Mouse (Mus musculus) midbrain, embryonic 10.5 days (tissue): ENCODE data around the gene Ap2m1. TPM values are rescaled to one million over a fixed set of nuclear protein-coding genes. Genes with fewer than 3 reads are reported as not detected.

ENCODE experiments used
- DNase-seq: peaks from one replicate; pipeline ENCODE4 v3.0.0-alpha.2; 2017; ENCODE audit warnings: low spot score
- H3K27ac ChIP-seq: fragments of 300-500 bp; sonication (generic); replicated peaks from 2 replicates; pipeline ENCODE4 v1.5.1; 2016; ENCODE audit warnings: mild to moderate bottlenecking
- H3K27me3 ChIP-seq: fragments of 300-500 bp; sonication (generic); 2 replicates; pipeline ENCODE4 v1.6.1; 2016; ENCODE audit warnings: low read depth, mild to moderate bottlenecking; ENCODE audit not compliant: poor library complexity, severe bottlenecking
- H3K36me3 ChIP-seq: fragments of 300-500 bp; sonication (generic); 2 replicates; pipeline ENCODE4 v1.6.1; 2016; ENCODE audit warnings: mild to moderate bottlenecking, moderate library complexity
- H3K4me1 ChIP-seq: fragments of 300-500 bp; sonication (generic); 2 replicates; pipeline ENCODE4 v1.6.1; 2016
- H3K4me3 ChIP-seq: fragments of 300-500 bp; sonication (generic); 2 replicates; pipeline ENCODE4 v1.5.1; 2016; ENCODE audit warnings: mild to moderate bottlenecking, moderate library complexity
- H3K9me3 ChIP-seq: fragments of 300-500 bp; sonication (generic); replicated peaks from 2 replicates; pipeline ENCODE4 v1.6.1; 2016; ENCODE audit warnings: mild to moderate bottlenecking
- WGBS: fragments of 180-500 bp; shearing (Covaris S2); methylation state at CpG from one replicate; pipeline ENCODE4 v1.1.7; 2016; 5-methylcytosine and 5-hydroxymethylcytosine counted together
- polyA plus RNA-seq: library from polyadenylated mRNA; unstranded; fragments of >200 nt; fragmentation: Nextera tagmentation; extraction: Ambion mirVana; gene quantifications from 2 replicates; pipeline ENCODE4 v1.2.1, GENCODE M21; 2016

The Ap2m1 gene
- polyA plus RNA-seq, 1 experiment from 2014 or later = 711 TPM

DNA sequence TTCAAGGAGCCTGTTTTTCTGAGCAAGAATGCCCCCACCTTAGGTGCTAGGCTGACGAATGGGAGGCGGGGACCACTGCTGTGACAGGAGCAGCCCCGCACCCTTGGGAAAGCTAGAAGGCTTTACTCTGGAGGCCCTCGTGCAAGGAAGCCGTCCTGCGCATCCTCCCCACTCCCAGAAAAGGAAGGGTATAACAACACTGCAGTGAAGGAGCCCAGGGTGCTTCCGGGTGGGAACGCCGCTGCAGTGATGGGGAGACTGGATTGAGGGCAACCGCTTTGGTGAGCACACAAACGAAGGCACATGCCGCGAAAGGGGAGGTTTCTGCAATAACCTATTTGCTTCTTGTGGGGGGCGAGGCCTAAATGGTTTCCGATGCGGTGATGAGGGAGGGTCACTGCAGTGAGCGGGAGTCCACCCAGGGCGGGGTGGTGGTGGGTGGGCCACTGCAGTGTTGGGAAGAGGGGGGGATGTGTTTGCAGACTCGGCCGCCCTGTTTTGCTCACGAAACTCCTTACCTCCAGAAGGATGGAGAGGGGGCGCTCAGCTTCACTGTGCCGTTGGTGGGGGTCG is 54.2 kb downstream of the Ap2m1 start, which contains the start of gene Vwa5b2:
Gene Vwa5b2 (plus strand): TSS at position 106 of the 573 bp plus-strand sequence.
- peak within 1 kb of the TSS; percentile 67 for H3K4me3 ChIP-seq
- H3K27me3 ChIP-seq = peaks cover 64% of the 10 kb centered on the region
- under 1% methylated on average over 24 of the region's 24 CpGs for whole genome bisulfite sequencing
- H3K36me3 ChIP-seq = no peaks in the 10 kb centered on the region
- H3K27ac ChIP-seq = peak within 1 kb of the TSS; percentile 66
- H3K9me3 ChIP-seq = no peaks in the 10 kb centered on the region
- peaks cover 24% of the 10 kb centered on the region for H3K4me1 ChIP-seq
- peak; percentile 62 for DNase-seq

DNA sequence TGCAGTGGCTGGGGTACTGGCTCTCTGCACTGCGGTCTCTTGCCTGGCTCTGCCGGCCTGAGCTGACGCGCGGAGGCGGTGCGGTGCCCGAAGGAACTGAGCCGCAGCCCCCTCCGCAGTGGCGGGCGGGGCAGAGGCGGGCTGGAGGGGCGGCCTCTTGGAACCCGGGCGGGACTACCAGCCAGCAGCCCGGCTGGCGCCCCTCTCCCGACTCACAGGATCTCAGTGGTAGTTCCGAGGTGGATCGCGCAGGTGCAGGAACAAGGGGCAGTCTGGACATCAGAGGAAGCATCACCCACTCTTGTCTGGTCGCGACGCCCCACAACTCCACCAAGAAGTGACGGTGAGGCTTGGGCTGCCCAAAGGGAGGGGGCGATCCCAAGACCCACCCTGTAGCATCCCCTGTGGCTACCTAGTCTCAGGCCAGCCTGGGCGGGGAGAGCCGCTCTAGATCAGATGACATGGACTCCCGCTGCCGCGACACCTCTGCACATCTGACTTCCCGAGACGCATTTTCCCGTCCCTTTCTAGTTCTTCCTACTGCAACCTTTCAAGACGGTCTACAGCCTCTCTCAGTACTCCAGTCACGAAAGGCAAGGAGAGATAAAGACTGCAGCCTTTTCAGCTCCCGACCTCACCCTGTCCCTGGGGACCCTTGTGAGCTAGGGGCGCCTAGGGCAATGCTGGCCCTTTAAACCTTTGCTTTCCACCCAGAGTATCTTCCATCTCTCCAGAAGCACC is 54.8 kb downstream of the Ap2m1 start:
- Histone ChIP-seq H3K27me3 (peaks cover 71% of the 10 kb centered on the region), H3K36me3 (no peaks in the 10 kb centered on the region), H3K27ac (peak overlapping the region; percentile 66), H3K9me3 (no peaks in the 10 kb centered on the region), H3K4me1 (peaks cover 24% of the 10 kb centered on the region), H3K4me3 (peak overlapping the region; percentile 67)
- DNase-seq = no peak
- under 1% methylated on average over 39 of the region's 39 CpGs for WGBS

DNA sequence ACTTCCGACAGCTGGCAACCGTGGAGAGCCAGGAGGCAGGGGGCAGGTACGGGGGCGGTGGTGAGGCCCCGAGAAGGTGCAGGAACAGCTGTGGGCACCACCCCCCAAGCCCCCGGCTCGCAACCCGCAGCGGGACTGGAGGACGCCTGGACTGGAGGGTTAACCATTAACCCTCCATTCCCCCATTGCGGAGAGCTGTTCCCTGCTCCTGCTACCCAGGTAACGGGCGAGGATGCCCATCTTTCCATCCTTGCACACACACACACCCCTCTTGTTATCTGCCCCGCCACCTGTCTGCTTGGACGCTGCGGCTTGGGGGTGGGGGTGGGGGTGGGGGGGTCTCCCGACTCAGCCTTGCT is 55.4 kb downstream of the Ap2m1 start:
- peak; percentile 40 for DNase-seq
- Histone ChIP-seq H3K36me3 (no peaks in the 10 kb centered on the region), H3K9me3 (no peaks in the 10 kb centered on the region), H3K27ac (no peak overlapping the region), H3K27me3 (peaks cover 76% of the 10 kb centered on the region), H3K4me3 (peak overlapping the region; percentile 67), H3K4me1 (peaks cover 24% of the 10 kb centered on the region)
- 2% methylated on average over 17 of the region's 17 CpGs for WGBS

DNA sequence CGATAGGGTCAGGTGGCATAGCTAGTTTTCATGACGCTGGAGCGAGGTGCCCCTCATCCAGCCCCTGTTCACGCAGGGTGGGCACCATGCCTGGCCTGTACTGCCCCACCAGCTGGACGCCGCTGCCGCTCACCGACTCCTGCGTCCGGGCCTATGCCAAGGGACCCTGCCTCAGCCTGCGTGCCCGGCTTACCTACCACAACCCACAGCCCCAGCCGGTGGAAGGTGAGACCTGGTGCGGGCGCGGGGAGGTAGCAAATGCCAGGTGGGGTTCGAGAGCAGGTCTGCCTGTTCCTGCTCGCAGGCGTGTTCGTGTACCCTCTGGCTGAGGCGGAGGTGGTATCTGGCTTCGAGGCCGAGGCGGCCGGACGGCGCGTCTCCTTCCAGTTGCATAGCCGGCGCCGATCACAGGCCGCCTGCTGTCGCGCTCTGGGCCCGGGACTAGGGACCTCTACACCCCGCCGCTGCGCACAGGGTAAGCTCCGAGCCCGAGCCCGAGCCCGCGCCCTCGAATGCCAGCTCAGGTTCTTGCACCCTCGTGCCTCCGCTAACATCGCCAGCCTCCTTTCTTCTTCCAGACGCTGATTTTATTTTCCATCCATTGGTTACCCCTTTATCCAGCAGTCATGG is 55.9 kb downstream of the Ap2m1 start:
- Histone ChIP-seq H3K27me3 (peaks cover 82% of the 10 kb centered on the region), H3K36me3 (no peaks in the 10 kb centered on the region), H3K9me3 (no peaks in the 10 kb centered on the region), H3K27ac (no peak overlapping the region), H3K4me3 (peak overlapping the region; percentile 67), H3K4me1 (peaks cover 24% of the 10 kb centered on the region)
- 5% methylated on average over 48 of the region's 48 CpGs for WGBS
- DNase-seq = peak; percentile 29

Other genes with a start within 250 kb of the Ap2m1 start
- gene Parl, start 233.1 kb upstream of the Ap2m1 start, polyA plus RNA-seq = 135 TPM in 2 replicates
- not detected in 2 replicates for gene Cyp2ab1, start 210.1 kb upstream of the Ap2m1 start, polyA plus RNA-seq
- gene Abcc5, start 109.1 kb upstream of the Ap2m1 start, polyA plus RNA-seq = 56.1 and 72.8 TPM in 2 replicates
- gene Eif2b5, start 36.7 kb upstream of the Ap2m1 start, polyA plus RNA-seq = 151 TPM in 2 replicates
- gene Dvl3, start 18.5 kb upstream of the Ap2m1 start, polyA plus RNA-seq = 28.5 and 37.5 TPM in 2 replicates
- 58.9 and 62.2 TPM in 2 replicates for gene Abcf3, start 13.1 kb downstream of the Ap2m1 start, polyA plus RNA-seq
- 1.7 and 4.5 TPM in 2 replicates for gene Vwa5b2, start 54.0 kb downstream of the Ap2m1 start, polyA plus RNA-seq
- gene Eef1akmt4, start 76.1 kb downstream of the Ap2m1 start, polyA plus RNA-seq = 36.0 and 42.1 TPM in 2 replicates
- not detected in 2 replicates for gene Gm49333, start 76.1 kb downstream of the Ap2m1 start, polyA plus RNA-seq
- 59.4 and 61.1 TPM in 2 replicates for gene Alg3, start 76.3 kb downstream of the Ap2m1 start, polyA plus RNA-seq
- 3.1 and 3.3 TPM in 2 replicates for gene Camk2n2, start 85.8 kb downstream of the Ap2m1 start, polyA plus RNA-seq
- gene Ece2, start 94.3 kb downstream of the Ap2m1 start, polyA plus RNA-seq = 5.0 and 6.5 TPM in 2 replicates
- gene Psmd2, start 116.2 kb downstream of the Ap2m1 start, polyA plus RNA-seq = 527 and 536 TPM in 2 replicates
- 216 and 221 TPM in 2 replicates for gene Eif4g1, start 132.8 kb downstream of the Ap2m1 start, polyA plus RNA-seq
- 8.8 and 11.3 TPM in 2 replicates for gene Fam131a, start 157.8 kb downstream of the Ap2m1 start, polyA plus RNA-seq
- 136 and 148 TPM in 2 replicates for gene Polr2h, start 182.2 kb downstream of the Ap2m1 start, polyA plus RNA-seq
- gene Clcn2, start 182.3 kb downstream of the Ap2m1 start, polyA plus RNA-seq = 12.8 and 16.8 TPM in 2 replicates
- gene Chrd, start 197.6 kb downstream of the Ap2m1 start, polyA plus RNA-seq = 1.5 and 2.0 TPM in 2 replicates
- gene Thpo, start 199.0 kb downstream of the Ap2m1 start, polyA plus RNA-seq = 0.37 and 0.56 TPM in 2 replicates